Mouse (Mus musculus): ENCODE data around the gene Catsper1.

DNA sequence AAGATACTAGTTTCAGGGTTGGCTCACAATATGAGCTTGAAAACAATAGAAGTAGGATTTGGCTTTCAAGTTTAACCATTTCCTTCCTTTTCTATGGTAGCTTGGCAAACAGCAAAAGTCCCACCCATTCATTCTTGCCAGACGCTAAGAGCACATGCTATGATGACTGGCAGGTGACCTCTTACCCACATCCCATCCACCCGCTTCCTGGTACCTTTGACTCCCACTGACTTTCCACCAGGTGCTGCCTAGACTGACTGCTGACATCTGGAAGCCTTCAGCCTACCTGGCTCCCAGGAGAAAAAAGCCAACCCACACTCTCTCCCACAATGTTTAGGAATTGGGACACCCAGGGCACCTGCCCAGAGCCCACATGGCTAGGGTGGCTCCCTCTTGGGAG is 28.6 kb downstream of the Catsper1 start:
- no peak for TF ChIP-seq CTCF (IDR thresholded peaks at IDR 0.05; ENCODE audit: low read depth, low read length)
- TF ChIP-seq TAL1 (conservative IDR thresholded peaks at IDR 0.05; ENCODE audit: low read depth, low read length), result no peak
- TF ChIP-seq POLR2AphosphoS5 (IDR thresholded peaks at IDR 0.05; ENCODE audit: insufficient replicate concordance, low read depth, low read length), result no peak
- no peak for TF ChIP-seq GATA2 (IDR thresholded peaks at IDR 0.05; ENCODE audit: borderline replicate concordance, low read depth, low read length)
